Mouse (Mus musculus) kidney, adult 2 months (tissue): ENCODE results near the gene Cntnap1.

ENCODE experiments used
- CTCF ChIP-seq: fragments of 200-500 bp; conservative IDR thresholded peaks from 2 replicates; pipeline ENCODE4 v1.5.1; 2011; ENCODE audit warnings: low read depth, mild to moderate bottlenecking, control low read depth, low read length, moderate library complexity, mixed read lengths; ENCODE audit not compliant: insufficient read depth, insufficient read length
- POLR2A ChIP-seq: fragments of 200-500 bp; IDR thresholded peaks from one replicate; pipeline ENCODE4 v1.6.1; 2011; ENCODE audit warnings: low read depth, low read length, control low read depth

- TF ChIP-seq CTCF (no peak), POLR2A (no peak)
Measured at GRCm38 (mm10) chr11:101172434-101172815, 2.1 kb downstream of the Cntnap1 start.
